Mouse (Mus musculus): Measurements from ENCODE around the gene Thegl. TPM values are rescaled to one million over a fixed set of nuclear protein-coding genes. Genes with fewer than 3 reads are reported as not detected.

The Thegl gene
- total RNA-seq, 2 experiments from 2014 or later, result not detected

DNA sequence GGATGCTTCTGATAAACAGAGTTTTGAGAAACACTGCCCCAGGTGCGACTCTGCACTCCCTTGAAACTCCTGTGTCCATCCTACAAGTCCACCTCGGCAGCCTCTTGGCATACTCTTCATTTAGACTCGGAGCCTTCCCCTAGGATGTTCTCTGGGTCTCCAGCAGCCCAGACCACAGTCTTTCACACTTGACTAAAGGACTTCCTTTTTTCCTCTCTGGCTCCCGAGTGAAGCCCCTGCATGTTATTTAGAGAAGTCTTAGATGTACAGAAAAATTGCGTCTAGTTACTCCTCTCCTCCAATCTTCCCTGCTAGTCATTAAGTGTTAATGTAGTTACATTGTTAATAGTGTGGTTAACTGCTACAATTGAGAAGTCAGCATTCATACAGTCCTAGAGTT, 28.5 kb downstream of the Thegl start:
- DNase-seq (ENCODE audit: low spot score in 2 of 2), result no peak

DNA sequence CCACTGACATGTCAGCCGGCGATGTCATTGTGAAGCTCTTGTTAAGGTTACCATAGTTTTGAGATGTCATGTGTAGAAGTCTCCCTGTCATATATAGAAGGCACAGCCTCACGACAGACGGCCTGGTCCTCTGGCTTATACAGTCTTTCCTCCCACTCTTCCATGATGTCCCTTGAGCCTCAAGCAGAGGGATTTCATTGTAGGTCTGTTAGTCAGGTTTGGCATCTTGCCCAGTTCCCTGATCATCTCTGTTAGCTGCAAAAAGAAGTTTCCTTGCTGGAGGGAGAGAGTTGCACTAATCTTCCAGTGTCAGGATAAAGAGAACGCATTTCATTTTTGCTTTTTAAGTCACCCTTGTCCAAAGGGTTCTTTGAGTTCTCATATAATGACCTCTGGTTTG, 36.8 kb downstream of the Thegl start:
- DNase-seq (ENCODE audit: low spot score in 2 of 2), result no peak

DNA sequence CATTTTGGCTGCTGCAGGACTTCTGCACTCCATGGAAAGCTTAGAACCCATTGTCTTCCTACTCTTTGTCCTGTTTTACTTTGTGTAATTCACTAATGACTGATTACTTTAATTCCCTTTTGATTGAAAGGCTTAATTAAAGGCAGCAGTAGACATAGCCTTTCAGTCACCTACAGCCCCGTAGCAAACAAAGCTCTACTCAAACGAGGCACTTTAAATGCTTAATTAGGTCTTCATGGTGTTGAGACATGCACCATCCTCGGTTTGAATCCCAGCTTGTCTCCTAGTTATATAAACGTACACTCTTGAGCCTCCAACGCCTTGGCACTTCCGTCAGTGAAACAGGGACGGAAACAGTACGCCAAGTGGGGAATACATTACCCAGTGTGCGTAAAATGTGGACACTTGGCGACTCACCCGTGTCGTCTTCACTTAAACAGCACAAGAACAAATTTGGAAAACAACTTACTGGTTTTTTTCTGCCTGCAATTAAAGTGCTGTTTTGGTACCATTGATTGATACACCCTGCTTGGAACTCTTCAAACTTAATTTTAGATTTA, 41.1 kb downstream of the Thegl start:
- no peak for DNase-seq (ENCODE audit: low spot score in 2 of 2)

DNA sequence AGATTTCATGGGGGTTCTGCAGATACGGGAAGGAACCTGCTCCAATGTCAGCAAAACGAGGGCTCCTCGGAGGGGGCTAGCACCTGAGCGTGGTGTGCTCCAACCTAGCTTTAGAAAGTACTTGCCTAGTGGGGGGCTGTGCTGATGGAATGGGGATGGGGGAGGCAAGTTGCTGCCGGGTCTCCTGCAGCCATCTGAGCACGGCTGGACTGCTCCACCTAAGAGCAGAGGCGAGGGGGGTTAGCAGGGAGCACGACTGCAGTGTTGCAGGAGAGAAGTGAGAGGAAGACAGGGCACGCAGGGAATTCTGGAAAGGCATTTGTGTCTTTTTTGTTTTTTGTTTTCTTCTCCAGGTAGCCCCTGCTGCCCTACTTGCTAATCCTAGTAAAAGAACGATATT, 44.5 kb downstream of the Thegl start:
- DNase-seq (ENCODE audit: low spot score in 2 of 2), result no peak

DNA sequence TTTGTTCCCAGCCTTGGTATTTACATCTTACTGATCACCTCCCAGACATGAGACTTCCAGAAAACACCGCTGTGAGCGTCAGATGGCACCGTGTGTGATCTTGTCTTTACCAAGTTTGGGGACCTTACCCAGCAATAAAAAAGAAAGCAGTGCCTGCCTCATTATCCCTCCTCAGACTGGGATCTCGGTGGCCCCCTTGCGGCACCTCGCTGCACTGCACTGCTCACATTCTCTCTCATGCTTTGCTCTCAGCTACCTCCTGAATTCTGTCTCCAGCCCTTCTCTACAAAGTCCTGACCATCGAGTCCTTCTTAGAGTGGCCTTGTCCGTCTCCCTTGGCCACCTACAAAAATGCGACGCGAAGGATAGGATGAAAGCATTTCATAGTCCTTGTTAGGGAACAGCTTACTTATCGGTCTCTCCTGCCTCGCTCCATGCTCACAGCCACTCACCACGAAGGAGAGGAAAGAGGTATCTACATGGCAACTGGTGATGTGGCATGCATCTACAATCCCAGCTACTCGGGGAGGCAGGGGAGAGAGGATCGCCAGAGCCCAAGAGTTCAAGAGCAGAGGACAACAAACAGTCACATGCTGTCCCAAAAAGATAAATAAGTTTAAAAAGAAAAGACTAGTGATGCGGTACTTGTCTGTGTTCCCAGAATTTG, 45.7 kb downstream of the Thegl start:
- peak; percentile 40 to 56 for DNase-seq (ENCODE audit: low spot score in 2 of 2)

DNA sequence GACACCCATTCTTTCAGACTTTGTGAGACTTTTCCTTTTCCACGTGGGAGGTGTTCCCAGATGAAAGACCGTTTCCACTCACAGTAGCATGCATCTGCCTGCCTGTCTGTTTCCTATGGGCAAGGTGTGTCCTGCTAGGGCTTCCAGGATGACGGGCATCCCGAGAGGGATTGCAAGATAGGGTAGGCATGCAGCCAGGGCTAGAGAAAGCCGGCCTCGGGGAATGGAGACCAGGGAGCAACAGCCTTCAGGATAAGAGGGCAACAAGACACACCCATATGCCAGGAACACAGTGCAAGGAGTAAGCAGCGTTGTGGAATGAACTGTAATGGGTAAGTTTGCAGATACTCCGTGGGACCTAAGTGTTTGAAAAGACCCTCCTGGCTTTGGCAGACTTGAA, 51.5 kb downstream of the Thegl start:
- DNase-seq (ENCODE audit: low spot score in 2 of 2), result no peak

DNA sequence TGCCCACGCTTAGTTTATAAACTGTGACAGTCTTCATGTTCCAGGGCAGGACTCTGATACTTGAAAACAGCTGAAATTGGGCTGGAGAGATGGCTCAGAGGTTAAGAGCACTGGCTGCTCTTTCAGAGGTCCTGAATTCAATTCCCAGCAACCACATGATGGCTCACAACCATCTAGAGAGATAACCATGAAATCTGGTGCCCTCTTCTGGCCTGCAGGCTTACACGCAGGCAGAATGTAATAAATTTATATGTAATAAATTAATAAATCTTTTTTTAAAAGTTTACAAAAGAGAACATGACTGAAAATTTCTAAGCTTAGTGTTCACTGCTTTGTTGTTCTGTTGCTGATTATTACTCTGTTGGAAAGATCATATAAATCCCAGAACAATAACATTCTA, 55.2 kb downstream of the Thegl start:
- no peak for DNase-seq (ENCODE audit: low spot score in 2 of 2)

DNA sequence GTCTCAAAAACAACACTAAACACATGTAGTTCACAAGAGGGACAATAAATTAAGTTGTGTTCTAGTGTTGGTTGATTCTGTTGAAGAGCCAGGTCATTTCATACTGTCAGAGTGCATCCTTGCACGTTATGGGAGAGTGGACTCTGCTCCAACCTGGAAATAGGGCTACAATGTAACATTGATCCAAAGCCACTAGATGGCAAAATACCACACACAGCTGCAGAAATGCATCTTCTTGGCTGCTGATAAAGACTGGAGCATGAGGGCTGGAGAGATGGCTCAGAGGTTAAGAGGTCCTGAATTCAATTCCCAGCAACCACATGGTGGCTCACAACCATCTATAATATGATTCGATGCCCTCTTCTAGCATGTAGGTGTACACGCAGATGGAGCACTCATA, 55.8 kb downstream of the Thegl start:
- DNase-seq (ENCODE audit: low spot score in 2 of 2), result no peak

DNA sequence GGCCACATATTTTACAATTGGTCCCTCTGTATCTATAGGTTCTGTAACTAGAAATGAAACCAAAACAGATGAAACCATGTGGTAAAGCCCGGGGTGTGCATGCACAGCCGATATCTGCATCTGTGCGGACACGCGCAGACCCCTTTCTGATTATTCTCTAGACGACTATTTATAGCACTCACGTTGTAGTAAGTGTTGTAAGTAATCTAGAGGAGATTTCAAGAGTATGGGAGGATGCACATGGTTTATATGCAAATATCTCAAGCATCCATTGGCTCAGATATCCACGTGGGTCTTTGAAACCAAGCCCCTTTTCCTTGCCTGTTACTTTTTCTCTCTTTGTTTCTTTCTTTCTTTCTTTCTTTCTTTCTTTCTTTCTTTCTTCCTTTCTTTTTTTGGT, 58.0 kb downstream of the Thegl start:
- DNase-seq (ENCODE audit: low spot score in 2 of 2), result no peak

DNA sequence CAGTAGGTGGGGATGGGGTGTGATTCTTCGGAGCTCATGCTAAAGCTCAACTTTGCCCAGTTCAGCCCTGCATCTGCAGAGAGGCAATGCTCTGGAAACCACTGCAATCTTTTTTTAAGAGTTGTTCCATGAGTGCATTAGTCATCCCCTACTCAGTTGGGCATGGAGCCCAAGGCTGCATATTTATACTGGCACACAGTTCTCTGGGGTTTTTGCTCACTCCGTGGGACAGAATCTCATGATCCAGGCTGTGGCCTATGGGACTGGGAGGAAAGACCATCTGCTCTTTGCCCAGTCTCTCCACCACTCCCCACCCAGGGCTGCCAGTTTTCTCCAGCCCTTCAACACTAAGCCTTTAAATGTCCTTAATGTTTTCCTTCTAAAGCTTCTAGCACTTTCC, 59.1 kb downstream of the Thegl start:
- DNase-seq (ENCODE audit: low spot score in 2 of 2), result peak in 1 of 2 experiments; percentile 52

DNA sequence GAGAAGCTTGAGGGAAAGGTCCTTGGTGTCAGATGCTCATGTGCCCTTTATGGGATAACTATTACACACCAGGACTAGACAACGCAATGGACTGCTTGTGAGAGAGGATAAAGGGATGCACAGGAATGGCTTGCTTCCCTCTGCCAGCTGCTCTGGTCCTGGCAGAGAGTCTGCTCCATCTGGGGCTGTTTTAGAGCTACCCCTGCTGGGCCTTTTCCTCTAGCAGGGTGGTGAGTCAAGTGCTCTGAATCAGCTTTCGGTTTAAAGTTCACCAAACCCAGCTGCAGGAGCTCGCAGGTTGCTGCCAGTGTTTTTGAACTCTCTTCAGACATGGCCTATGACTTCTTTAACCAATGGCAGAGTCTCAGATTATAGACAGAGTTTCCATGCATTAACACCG, 60.1 kb downstream of the Thegl start:
- no peak for DNase-seq (ENCODE audit: low spot score in 2 of 2)

DNA sequence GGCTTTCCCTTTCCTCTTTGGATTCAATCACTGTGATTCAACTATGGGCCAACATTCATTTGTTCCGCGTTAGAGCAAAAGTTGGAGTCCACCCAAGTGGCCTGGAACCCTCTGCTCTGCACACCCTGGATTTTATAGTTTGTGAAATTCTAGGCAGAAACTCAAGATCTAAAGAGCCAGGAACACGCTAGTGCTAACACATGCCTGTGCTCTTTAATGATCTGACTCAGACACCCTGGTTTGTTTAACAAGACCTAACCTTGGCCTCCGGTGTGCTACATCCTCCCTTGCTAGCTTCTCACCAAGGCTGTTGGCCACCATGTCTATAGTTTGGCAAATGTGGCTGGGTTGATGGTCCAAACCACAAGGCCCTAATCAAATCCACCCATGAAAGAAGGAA, 64.9 kb downstream of the Thegl start:
- peak in 1 of 2 experiments; percentile 64 for DNase-seq (ENCODE audit: low spot score in 2 of 2)

DNA sequence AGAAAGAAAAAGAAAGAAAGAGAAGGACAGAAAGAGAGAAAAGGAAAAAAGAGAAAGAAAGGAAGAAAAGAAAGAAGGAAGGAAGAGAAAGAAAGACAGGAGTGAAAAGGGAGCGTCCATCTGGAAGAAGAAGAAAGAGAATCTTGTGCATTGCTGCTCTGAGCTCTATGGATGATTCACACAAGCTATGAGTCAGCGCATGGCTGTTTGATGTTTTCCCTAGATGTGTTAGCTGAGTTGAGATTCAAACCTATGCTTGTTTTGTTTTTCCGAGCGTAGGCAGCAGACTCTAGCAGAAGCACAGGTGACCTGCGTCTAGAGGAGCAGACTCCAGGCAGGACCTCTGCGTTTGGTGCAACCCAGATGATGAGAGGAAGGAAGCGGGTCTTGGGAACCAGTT, 66.9 kb downstream of the Thegl start:
- no peak for DNase-seq (ENCODE audit: low spot score in 2 of 2)

DNA sequence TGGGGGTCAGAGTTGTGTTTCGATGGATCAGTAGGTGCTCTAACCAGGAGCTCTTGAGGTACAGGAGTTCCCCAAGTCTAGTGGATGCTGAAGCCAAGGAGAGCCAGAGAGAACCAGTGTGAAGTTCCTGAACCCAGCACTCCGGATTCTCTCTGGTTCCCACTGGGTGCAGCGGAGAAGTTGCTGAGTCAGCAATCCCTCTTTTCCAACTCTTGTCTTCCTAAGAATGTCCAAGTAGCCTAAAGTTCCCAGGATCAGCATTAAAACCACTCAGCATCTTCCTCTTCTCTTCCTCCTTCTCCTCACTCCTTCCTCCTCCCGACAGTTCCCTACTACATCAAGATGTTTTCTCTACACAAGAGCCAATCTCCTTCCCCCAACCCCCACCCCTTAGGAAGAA, 68.6 kb downstream of the Thegl start:
- DNase-seq (ENCODE audit: low spot score in 2 of 2), result no peak

DNA sequence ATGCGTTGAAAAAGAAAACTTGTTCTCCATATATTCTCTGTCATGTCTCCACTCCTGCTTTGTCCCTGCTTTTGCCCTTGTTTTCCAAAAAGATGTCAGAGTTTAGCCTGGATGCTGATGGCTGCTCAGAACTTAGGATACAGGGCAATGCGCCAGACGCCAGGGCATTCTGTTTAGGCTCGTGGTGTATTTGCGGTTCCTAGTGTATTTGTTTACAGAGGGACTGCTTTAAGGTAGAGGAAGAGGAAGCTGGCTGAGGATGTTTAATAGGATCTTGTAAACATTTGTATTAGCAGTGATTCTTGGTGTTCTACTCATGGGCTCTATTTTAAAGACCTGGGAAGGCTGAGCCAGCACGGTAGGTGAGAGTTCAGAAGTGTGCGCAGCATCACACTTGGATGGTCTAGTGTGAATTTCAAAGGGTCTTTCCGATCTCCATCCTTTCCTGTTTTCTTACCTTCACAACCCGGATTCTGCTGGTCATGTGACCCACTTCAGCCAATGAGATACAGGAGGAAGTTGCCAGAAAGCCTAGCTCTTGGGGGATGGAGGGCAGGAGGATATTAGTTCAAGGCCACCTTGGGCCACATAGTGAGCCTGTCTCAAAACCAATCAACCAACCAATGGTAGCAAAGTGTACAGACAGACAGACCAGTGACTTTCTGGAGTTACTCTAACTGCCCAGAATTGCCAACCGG, 70.1 kb downstream of the Thegl start:
- DNase-seq (ENCODE audit: low spot score in 2 of 2), result no peak

DNA sequence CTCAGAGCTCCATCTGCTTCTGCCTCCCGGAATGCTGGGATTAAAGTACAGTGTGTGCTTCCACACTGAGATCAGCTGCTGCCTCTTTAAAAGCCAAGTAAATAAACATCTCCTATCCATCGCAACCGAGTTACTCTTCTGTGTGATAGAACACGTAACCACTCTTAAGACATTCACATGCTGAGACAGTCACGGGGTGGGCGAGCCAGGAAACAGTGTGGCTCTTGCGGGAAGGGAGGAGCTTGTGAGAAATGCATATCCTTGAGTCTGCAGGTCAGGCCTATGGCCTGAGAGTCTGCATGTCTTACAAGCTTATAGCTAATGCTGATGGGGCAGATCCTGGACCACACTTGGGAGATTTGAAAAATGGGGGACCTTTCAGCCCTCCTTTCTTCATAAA, 70.7 kb downstream of the Thegl start:
- DNase-seq (ENCODE audit: low spot score in 2 of 2), result no peak

DNA sequence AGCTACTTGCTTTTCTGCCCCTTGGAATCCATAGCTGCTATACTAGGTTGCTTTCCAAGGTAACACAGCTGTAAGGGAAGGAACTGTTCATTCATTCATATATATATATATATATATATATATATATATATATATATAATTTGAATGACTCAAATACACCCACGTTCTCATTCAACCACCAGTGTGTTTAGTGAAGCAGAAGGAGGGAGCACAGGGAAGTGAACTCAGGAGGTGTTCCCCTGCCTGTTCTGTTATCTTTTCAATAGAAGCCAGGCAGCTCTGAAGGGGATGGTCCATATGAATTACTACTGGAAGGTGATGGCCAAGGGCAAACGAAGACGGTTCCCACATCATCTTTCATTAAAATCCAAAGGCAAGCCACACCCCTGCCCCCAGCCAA, 71.3 kb downstream of the Thegl start:
- DNase-seq (ENCODE audit: low spot score in 2 of 2), result no peak

DNA sequence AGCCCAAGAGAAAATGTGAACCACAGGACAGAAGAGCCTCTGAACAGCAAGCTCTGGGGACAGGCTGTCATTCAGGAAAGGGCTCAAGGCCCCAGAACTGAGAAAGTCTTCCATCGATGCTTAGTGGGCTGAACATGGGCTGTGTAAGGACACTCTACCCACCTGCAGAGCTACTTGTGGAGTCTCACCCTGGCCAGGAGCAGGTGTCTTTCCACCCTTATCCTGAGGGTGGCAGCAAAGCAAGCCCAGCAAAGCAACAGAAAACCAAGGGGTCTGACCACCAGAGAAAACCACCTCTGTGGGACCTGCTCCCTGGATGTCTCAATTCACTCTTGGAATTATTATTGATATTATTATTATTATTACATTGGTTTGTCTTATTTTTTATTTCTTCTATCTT, 73.5 kb downstream of the Thegl start:
- DNase-seq (ENCODE audit: low spot score in 2 of 2), result peak in 1 of 2 experiments; percentile 42

DNA sequence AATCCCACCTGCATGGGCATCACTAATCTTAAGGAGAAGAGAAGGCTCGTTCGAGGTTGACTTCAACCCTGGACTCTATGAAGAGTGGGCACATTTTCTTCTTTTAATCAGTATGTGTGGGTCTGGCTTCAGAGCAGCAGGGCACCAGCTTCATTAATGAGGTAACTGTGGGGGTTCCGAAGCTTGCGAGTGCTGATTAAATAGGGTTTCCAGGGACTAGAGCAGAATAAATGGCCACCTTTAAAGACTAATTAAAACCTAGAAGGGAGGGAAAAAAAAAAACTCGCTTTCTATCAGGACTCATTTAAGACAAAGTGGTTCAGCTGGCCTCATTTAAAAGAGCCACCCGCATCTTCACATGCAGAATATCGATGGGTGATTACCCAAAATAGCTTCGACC, 74.1 kb downstream of the Thegl start:
- no peak for DNase-seq (ENCODE audit: low spot score in 2 of 2)

DNA sequence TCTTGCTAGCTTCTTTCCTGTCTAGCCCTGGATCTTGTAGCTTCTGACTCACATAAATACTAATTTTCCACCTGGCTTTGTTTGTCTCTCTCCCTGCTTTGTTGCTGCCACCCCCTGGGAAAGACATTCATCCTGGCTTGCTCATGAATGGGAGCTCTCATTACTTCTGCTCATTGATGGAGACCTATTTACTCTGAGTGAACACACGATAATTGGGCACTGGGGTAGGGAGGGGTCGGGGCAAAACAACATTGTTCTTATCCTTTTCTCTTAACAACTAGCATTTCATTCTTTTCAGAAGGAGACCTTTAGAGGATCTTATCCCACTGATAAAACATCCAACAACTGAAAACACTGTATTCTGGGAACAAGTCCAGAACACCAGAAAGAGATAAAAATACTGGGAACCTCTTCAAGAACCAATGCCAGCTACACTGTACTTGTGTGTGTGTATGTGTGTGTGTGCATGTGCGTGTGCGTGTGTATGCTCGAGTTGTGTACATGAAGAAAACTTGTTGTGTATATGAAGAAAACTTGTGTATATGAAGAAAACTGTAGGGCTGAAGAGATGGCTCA, 74.8 kb downstream of the Thegl start:
- DNase-seq (ENCODE audit: low spot score in 2 of 2), result no peak

DNA sequence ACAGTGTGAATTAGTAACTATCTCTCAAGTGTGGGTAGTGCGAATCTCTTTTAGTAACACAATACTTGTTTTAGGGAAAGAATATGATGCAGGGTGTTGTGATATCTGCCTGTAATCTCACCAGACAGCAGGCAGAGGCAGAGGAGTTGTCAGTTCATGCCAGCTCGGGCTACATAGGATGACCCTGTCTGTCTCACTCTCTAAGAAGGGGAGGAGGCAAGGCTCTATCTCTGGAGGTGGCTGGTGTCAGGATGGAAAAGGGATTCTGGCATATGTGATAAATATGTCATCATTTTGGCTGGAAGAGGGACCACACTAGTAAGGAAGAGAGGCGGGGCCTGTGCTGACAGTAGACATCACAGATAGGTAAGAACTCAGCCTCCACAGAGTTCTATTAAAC, 76.1 kb downstream of the Thegl start:
- no peak for DNase-seq (ENCODE audit: low spot score in 2 of 2)

DNA sequence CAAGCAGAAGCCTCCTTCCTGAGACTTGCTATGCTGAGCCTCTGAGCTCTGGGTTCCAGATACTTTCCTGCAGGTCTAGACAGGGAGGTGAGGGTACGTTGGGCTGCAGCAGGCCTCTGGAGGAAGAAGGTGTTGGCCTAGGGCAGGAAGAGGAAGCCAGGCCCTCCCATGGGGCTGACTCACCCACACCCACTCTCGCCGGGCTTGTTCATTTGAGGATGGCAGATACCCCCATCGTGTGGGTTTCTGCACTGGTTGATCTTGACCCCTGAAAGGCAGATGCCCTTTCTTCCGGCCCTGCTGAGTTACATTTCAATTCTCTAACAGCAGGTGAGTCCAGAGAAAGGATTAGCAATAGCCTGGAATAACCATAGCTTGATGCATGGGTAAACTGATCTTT, 76.7 kb downstream of the Thegl start:
- no peak for DNase-seq (ENCODE audit: low spot score in 2 of 2)

DNA sequence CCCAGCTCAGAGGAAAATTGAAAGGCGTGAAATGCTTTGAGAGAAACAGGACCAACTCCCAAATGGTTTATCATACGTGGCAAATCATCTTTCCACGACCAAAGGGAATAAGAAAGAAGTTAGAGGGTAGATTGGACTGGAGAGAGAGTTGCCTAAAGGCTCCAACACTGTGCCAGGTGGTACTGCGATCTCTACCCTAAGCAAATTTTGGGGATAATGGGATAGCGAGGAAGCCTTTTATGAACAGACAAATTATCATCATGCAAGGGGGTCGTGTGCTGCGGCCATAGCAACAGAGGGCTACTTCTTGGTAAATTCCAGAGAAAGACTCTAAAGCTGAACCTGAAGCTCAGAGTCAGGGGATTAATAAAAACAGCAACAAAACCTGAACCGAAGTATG, 78.1 kb downstream of the Thegl start:
- DNase-seq (ENCODE audit: low spot score in 2 of 2), result no peak

Data from gastrocnemius, postnatal 4 days (tissue).